Mouse (Mus musculus) E14TG2a.4 (cell line): ENCODE data around the gene Lgi1.

Experiments
- CTCF ChIP-seq: conservative IDR thresholded peaks from 2 replicates; pipeline ENCODE4 v1.5.1; 2014; ENCODE audit warnings: low read length
- NANOG ChIP-seq: IDR thresholded peaks from 2 replicates; pipeline ENCODE4 v1.6.1; 2014; ENCODE audit warnings: borderline replicate concordance, low read length, mixed read lengths

DNA sequence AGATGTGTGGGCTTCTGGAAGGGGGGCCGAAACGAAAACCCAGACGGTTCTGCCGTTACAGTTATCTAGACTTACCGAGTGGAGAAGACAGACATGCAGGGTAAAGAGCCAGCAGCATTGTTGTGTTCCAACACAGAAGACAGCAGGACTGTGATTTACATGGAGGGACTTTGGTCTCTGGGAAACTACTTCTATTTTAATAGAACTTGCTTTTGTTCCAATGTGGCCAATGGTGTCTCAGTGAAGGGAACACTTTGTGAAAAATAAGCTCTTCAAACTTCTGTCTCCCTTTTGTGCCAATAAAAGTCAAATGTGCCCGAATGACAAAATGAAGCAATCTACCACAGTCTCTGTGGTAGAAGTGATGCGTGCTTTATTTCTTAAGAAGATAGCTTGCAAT is 50.8 kb downstream of the Lgi1 start:
- no peak for TF ChIP-seq CTCF
- no peak for TF ChIP-seq NANOG
